Mouse (Mus musculus) thymus, postnatal 0 days (tissue): ENCODE measurements around the gene Ccdc62. TPM values are rescaled to one million over a fixed set of nuclear protein-coding genes. Genes with fewer than 3 reads are reported as not detected.

Experiments
- DNase-seq: peaks from one replicate; pipeline ENCODE4 v3.0.0-alpha.2; 2015; ENCODE audit warnings: low spot score
- polyA plus RNA-seq: library from polyadenylated mRNA; unstranded; fragments of >200 nt; fragmentation: Nextera tagmentation; extraction: Ambion mirVana; gene quantifications from 2 replicates; pipeline ENCODE4 v1.2.1, GENCODE M21; 2015

Ccdc62 gene
- polyA plus RNA-seq: 7.3 and 8.0 TPM in 2 replicates

- peak; percentile 95 for DNase-seq
Observed at GRCm38 (mm10) chr5:123930508-123930989, at the start of gene Ccdc62. Gene Ccdc62, plus strand, starts transcription at chr5:123930679.

DNA sequence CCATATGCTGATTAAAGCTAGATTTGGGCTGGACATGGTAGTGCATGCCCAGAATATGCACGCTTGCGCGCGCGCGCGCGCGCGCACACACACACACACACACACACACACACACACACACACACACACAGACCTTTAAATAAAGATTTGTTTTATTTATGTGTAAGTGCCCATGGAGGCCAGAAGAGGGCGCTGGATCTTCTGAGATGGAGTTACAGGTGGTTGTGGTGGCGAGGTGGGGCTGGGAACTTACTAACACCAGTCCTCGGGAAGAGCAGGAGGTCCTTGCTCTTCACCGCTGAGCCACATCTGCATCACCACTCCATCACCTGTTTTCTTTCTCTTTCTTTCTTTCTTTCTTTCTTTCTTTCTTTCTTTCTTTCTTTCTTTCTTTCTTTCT lies 49.7 kb upstream of the Ccdc62 start:
- no peak for DNase-seq

GRCm38 (mm10) chr5:123883891-123884290 lies 46.6 kb upstream of the Ccdc62 start:
- DNase-seq: no peak

DNA sequence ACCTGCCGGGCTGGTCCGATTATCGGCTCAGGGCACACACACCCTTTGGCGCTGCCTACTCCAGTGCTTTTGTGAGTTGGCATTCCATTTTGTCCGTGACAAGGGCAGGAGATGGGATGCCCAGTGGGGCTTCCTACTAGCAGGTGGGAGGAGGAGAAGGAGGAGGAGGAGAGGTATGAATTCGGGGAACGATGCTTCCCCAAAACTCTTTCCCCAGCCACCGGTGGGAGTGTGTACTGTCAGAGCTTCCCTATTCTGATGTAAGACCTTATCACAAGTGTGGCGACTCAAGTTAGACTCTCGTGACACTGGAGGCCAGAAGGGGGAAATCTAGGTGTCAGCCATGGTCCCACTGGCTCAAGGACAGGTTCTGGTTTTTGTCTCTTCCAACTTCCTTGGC lies 46.1 kb upstream of the Ccdc62 start:
- DNase-seq: no peak

DNA sequence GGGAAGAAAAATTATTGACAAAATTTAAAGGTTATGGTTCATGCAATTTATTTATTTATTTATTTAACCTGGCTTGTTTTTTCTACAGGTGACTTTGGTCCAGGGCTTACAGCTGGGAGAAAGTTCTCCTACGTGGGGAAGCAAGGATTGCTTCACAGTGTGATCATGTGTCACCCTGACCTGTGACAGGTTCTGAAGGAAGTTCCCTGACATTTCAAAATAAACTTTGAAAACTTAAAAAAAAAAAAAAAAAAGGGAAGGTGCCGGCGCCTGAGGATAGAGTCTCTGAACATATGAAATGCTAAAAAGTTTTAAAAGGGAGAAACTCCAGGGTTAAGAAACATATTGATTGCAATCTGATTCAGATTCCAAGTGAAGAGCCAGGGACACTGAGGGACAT lies 44.1 kb upstream of the Ccdc62 start:
- DNase-seq: no peak

GRCm38 (mm10) chr5:123890312-123890711 lies 40.2 kb upstream of the Ccdc62 start:
- DNase-seq: no peak

GRCm38 (mm10) chr5:123890987-123891386 lies 39.5 kb upstream of the Ccdc62 start:
- DNase-seq: no peak

DNA sequence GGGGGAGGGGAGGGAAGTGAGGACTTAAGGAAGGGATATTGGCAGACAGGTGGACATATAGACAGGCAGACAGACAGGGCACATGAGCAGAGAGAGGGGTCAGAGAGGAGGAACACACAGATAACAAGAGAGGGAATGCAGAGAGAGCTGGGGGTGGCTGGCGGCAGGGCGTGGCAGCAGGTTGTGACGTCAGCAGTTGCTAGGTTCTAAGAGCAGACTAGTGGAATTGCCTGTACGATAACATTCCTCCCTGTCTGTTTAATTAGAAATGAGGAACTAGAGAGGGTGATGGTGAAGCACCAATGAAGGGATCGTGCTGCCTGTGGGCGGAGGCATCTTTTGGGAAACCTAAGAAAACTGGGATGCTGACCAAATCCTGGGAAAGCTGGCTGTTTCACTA lies 38.8 kb upstream of the Ccdc62 start:
- DNase-seq: peak; percentile 69

GRCm38 (mm10) chr5:123893520-123893919 lies 37.0 kb upstream of the Ccdc62 start:
- no peak for DNase-seq

GRCm38 (mm10) chr5:123896395-123896794 lies 34.1 kb upstream of the Ccdc62 start:
- no peak for DNase-seq

DNA sequence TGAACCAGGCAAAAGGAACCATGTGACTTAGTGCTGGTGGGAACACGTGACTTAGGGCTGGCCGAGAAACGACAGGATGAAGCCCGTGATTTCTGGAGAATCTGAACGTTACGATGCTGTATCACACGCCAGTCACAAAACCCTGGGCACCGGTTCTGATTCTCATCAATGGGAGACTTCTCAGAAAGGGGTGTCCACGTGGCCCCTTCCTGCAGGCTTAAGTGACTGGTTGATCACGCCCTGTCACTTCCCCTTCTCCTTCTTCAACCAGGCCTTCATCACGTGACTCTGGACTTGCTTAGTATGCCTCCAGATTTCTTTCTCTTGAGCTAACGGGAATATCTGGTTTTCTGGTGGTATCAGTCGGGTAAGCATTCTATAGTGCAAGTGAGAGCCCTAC lies 33.1 kb upstream of the Ccdc62 start:
- no peak for DNase-seq

GRCm38 (mm10) chr5:123904059-123904672 lies 26.3 kb upstream of the Ccdc62 start:
- DNase-seq: peak; percentile 29

GRCm38 (mm10) chr5:123906146-123906975 lies 24.1 kb upstream of the Ccdc62 start:
- no peak for DNase-seq

- peak; percentile 99 for DNase-seq
Observed at GRCm38 (mm10) chr5:123906976-123907630, 23.4 kb upstream of the Ccdc62 start, which contains the start of gene Denr. Gene Denr, plus strand, starts transcription at chr5:123907175.

DNA sequence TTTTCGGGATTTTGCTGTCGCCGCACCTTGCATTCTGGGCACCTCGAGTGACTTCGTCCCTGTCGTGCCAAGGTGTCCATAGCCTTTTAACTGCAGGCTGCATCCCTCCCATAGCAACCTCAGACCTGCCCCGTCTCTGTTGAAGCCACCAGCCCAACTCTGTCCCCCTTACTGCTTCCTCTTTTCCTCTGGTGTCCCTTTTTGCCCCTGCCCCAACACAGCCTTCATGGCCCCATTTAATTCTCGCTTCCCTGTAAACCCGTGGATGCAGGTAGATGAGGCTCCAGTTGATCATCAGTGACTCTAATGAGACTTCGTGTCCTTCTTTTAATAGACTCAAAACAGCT lies 22.9 kb upstream of the Ccdc62 start:
- no peak for DNase-seq

DNA sequence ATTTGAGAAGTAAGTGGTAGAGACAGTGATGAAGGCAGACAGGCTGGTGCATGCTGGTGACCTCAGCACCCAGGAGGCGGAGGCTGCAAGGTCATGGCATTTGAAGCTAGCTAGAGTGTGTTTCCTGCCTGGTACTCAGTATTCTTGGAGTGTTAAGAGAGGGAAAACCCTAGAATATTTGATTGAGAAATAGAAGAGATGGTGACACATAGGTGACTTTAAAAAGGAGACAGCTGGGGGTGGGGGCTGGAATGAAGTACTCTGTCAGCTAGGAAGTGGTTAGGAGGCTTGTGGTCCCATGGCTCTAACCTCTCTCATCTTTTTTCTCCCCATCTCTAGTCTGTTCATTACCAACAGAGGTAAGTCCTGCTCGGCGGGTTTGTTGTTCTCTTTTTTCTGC lies 15.6 kb upstream of the Ccdc62 start:
- peak; percentile 45 for DNase-seq

GRCm38 (mm10) chr5:123922112-123922511 lies 8.4 kb upstream of the Ccdc62 start:
- peak; percentile 33 for DNase-seq

DNA sequence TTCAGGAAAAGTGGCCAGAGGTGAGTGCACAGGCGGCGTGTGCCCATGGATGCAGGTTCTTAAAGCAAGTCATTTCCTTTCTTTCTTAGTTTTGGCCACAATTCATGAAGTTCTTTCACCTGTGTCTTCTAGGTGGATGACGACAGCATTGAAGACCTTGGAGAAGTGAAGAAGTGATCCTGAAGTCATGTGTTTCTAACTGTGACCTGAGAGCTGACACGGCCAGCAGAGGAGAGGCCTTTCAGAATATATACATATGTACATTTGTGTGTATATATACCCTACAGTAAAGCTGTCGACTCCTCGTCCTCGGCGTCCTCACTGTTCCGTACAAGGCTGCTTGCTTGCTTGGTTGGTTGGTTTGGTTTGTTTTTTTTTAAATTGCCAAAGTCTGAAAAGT lies 3.4 kb upstream of the Ccdc62 start, which contains the start of gene Gm43518:
Gene Gm43518, plus strand, starts transcription at position 301 of the 400 bp plus-strand sequence.
- no peak for DNase-seq

DNA sequence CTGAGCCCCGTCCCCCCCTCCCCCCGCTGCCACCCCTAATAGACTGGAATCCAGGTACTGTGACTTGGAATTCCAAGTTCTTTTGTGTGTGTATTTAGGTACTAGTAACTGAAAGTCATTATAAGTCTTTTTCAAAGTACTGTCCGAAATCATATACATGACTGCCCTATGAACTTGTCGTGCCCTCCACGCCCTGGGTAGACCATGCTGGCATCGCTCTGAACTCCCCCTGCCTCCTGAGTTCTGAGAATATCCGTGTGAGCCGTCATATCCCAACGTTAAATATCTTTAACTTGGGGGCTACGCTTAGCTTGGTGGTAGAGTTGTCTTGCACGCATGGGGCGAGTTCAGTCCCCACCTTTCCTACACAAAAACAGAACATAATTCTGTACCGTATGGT lies 652 bp downstream of the Ccdc62 start:
- no peak for DNase-seq

DNA sequence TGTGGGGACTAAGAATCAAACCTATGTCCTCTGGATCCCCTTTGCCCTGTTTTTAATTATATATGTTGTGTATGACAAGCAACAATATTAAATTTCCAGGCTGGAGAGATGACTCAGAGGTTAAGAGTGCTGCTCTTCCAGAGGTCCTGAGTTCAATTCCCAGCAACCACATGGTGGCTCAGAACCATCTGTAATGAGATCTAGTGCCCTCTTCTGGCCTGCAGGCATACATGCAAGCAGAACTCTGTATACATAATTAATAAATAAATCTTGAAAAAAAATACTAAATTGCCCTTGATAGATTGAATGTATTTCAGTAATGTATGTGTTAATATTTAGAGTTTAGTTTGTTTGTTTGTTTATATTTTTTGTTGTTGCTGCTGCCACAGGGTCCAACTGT lies 2.4 kb downstream of the Ccdc62 start:
- no peak for DNase-seq

DNA sequence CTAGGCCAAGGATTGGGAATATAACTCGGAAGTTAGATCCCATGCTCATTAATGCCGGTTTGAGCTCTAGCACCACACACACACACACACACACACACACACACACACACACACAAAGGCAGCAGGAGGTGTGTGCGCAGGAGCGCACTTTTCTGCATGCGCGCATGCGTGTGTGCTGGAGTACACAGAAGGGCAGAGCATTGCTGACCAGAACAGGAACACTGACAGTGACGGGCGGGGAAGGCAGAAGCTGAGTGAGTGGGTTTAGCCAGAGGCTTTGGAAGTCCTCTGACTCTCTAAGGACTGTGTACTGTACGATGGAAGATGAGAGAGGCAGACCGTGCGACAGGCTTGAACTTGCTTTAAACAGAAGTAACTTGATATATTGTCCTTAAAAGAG lies 3.1 kb downstream of the Ccdc62 start:
- DNase-seq: no peak

GRCm38 (mm10) chr5:123933957-123934591 lies 3.6 kb downstream of the Ccdc62 start:
- DNase-seq: no peak
